Mouse (Mus musculus): ENCODE data around the gene Acot12. TPM values are rescaled to one million over a fixed set of nuclear protein-coding genes. Genes with fewer than 3 reads are reported as not detected.
A peak's percentile ranks its signal among the peaks of the same experiment; 100 is the strongest.

Gene Acot12
- not detected in 2 replicates for total RNA-seq (2015; ENCODE audit: low replicate concordance)
- not detected in 2 replicates for total RNA-seq (2017; ENCODE audit: low replicate concordance)

DNA sequence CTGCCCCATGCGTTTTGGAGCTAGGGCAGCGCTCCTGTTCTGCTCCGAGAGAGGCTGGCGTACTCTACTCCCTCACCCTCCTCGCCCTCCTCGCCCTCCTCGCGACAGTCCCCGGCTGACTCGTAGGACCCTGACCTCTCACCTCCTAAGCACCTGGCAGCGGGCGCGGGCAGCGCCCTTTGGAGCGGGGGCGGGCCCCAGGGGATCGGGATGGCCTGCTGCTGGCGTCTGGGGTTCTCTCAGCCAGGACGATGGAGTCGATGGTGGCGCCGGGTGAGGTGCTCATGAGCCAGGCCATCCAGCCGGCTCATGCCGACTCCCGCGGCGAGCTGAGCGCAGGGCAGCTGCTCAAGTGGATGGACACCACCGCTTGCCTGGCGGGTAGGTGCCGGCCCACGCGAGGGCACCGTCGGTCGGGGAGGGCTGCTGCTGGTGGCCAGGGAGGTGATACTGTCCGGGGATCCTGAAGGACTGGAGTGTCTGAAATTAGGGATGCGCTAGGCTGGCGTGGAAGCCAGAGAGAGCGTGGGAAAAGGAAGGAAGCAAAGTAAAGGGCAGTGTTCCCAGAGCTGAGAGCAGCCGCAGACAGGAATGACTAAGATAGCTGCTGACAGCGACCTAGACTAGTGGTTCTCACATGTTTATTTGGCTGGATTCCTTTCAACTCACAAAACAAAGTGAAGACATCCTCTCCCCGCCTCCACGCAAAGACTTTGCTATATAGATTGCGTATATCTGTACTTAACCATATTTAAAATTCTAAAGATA, at the start of gene Acot12:
TSS of gene Acot12 (plus strand) at position 233 of the 768 bp plus-strand sequence.
- no peak for ATAC-seq (replicated peaks; ENCODE audit: low FRiP score, poor library complexity, severe bottlenecking)

DNA sequence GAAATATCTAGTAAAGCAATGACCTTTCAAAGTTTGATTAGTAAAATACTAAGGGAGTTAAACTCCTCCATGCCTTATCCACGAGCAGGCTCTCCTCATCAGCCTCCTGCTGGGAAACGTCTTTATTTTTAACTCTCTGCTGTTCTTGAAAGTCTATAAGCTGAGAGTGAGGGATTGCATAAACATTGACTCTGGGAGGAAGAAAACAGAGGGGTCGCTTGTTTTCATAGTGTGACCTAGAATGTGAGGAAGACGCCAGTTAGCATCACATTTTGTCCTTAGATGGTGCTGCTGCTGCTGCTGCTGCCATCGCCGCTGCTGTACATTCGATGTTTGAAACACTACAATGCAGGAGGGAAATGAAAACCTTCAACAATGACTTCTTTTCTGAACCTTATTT, 47.7 kb upstream of the Acot12 start:
- ATAC-seq (replicated peaks; ENCODE audit: low FRiP score, poor library complexity, severe bottlenecking) = no peak

DNA sequence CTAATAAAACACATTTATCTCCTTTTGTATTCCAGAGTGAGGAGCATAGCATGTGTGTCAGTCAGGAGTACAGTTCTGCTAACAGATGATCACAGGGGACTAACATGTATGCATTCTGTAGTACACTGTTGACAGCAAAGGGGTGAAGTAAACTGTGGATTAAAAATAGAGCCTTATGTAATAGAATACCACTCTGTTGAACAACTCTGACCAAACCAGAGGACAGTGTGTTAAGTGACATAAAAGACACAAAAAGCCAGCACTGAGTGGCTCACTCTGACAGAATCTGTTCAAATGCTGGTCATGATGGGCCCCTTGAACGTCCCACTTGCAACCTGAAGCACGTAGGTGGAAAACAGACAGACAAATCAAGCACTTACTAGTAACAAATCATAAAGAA, 45.9 kb upstream of the Acot12 start:
- ATAC-seq (replicated peaks; ENCODE audit: low FRiP score, poor library complexity, severe bottlenecking) = no peak

DNA sequence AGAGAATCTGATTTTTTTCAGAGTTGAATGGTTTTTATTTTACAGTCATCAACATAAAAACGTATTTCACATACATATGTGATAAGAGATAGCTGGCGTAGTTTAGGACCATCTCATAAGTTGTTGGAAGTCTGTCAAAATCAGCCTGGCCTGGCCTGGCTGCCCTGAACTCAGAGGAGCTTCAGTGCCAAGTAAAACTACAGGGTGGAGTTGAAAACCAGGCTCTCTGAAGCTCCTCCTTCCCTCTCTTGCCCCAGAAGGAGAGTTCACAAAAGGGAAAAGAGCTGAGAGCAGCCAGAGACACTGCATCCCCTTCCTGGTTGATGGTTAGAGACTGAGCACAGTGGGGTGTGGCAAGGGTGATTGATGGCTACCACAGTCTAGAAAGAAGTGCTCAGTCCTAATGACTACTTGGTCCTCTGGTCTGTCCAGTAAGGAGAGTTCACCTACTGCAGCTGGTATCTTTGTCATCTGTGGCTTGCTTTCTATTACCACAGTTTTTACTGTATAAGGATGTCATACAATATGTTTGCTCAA, 45.1 kb upstream of the Acot12 start:
- no peak for ATAC-seq (replicated peaks; ENCODE audit: low FRiP score, poor library complexity, severe bottlenecking)

DNA sequence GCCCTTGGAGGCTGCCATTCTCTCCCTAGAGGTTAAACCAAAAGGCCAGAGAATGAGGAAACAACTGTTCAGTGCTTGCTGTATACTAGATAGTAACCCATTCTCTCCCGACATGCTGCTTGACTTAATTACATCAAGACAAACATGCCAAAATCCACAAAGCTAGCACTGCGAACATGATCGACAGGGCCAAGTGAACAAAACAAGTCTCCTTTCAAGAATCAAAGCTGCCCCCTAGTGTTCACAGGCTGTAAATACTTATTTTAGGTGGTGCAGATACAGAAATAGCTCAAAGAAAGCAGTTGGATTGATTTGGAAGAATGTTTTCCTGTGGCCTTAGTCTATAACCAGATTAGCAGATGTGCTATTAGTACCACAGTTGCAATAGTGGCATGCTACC, 44.3 kb upstream of the Acot12 start:
- ATAC-seq (replicated peaks; ENCODE audit: low FRiP score, poor library complexity, severe bottlenecking) = 0 out of 2 replicates have a peak, but pooled peaks have one; percentile 52

DNA sequence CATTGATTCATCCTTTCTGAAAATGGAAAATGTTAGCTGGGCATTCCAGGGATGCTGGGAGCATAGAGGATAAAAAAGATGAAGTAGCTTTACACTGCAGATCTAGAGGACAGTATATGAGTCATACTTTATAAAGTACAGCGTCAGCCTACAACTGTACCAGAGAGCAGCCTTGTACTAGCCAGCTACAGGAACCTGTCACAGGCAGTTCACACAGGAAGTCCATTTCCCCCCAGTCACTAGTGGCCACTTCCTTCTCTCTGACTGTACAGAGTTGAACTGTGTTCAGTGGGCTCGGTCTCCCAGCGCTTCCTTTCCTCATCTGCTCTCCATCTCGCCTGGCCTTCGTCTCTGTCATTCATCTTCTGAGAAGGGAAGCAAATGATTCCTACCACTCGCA, 39.0 kb upstream of the Acot12 start:
- ATAC-seq (replicated peaks; ENCODE audit: low FRiP score, poor library complexity, severe bottlenecking) = no peak

DNA sequence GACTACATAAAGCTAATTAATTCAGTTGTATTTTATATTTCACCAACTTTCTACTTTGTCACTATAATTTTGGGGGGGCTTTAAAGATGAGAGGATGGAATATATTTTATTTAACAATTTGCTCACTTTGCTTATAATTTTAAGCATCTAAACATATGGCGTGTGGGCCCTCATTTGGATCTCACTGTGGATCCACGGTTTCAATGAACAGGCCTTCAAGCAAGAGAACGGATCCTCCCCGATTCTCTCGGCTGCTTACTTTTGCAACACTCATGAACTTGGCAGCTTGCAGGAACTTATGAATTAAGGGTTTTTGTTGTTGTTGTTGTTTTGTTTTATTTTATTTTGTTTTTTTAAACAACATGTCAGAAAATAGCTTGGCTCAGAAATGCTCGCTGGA, 21.8 kb upstream of the Acot12 start:
- ATAC-seq (replicated peaks; ENCODE audit: low FRiP score, poor library complexity, severe bottlenecking) = no peak

DNA sequence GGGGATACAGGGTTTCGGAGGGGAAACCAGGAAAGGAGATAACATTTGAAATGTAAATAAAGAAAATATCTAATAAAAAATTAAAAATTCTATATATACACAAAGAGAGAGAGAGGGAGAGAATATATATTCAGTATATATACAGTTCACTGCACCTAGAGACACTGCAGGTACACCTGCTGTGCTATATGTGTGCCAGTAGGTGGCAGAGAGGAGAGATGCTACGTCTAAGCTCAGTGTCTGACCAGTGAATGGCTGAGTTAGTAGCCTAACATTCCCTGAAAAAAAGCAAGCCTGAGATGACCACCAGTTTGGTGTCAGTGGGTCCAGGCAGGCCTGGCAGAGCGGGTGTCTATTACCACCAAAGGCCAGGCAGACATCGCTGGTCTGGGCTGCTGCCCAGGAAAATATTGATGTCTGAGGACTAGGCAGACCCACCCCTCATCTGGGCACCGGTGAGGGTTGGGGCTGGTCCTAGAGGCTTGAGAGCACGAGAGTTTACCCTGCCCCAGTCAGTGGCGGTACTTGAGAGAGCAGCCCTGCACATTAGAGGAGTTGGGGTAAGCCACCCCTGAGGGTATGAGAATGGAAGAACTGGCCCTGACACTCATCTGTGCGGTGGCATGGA, 18.1 kb upstream of the Acot12 start:
- no peak for ATAC-seq (replicated peaks; ENCODE audit: low FRiP score, poor library complexity, severe bottlenecking)

DNA sequence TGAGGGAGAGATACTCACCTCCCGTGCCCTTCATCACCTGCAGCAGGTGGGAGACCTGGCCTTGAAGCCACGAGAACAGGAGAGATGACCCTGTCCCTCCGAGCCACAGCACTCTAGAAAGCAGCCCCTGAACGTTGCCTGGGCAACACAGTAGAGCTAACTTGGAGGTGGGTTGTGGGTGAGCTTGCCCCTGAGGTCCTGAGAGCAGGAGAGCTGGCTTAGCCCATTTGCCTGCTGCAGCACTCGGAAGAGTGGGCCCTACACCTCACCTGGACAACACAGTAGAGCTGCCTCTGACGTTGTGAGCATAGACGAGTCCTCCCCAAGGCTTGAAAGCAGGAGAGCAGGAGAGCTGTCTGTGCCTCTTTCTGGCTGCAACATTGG, 17.6 kb upstream of the Acot12 start:
- no peak for ATAC-seq (replicated peaks; ENCODE audit: low FRiP score, poor library complexity, severe bottlenecking)

DNA sequence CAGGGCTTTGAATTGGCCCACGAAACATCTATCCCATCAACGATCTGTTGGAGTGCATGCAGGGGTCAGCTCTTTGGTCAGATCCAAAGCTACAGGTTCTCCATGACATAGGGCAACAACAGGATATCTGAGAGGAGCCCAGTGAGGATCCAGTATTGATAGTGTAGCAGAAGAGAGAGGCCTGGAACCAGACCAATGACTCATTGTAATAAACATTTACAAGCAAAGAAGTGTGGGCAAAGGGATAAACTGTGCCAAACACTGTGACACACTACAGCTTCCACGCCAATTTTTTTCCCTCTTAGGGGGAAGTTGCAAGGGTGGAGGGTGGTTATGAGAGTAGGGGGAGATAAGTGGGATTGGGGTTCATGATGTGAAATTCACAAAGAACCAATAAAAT, 17.1 kb upstream of the Acot12 start:
- no peak for ATAC-seq (replicated peaks; ENCODE audit: low FRiP score, poor library complexity, severe bottlenecking)

DNA sequence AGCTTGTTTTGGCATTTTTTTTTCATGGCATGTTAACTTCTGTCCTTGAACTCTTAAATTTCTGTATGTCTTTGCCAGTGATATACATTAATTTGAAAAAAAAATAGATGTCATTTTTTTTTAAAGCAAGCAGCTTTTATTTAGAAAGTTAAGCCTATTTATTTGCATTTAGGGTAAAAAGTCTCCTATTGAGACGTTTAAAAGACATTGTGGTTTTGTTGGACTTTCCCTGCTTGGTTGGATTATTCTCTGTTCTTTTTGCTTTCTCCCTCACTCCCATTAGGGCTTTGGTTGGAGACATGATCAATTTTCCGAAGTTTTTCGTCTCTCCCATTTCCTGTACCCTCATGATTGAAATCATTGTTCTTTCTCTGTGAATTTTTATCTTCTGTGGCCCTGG, 16.2 kb upstream of the Acot12 start:
- ATAC-seq (replicated peaks; ENCODE audit: low FRiP score, poor library complexity, severe bottlenecking) = no peak

DNA sequence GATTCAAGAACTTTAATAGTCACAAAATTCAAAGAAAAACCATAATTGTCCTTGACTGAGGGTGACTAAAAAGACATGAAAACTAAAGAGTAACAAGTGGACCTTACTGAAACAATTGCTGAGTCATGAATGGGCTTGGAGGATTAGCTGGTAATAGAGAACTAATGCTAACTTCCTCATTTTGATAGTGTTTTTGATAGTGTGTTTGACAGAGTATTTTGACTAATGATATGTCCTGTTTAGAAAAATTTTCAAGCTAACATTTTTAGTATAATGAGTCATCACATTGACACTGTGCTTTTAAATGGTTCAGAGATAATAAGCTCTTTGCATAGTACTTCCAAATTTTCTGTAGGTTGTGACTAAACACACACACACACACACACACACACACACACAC, 13.4 kb upstream of the Acot12 start:
- ATAC-seq (replicated peaks; ENCODE audit: low FRiP score, poor library complexity, severe bottlenecking) = no peak

DNA sequence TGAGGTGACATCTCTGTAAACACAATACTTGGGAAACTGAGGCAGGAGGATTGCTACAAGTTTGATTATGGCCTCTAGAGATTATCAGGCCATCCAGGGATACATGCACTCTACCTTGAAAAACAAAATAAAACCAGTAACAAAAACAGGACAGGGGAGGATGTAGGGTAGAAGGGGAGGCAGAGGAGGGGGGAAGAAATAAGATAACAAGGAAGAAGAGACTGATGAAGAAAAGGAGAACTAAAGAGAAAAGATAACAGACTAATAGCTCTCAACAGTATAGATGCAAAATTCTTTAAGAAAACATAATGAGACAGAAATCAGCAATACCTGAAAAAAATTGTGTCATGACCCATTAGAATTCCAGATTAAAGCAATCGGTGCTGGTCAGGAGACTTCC, 4.1 kb upstream of the Acot12 start:
- ATAC-seq (replicated peaks; ENCODE audit: low FRiP score, poor library complexity, severe bottlenecking) = no peak

DNA sequence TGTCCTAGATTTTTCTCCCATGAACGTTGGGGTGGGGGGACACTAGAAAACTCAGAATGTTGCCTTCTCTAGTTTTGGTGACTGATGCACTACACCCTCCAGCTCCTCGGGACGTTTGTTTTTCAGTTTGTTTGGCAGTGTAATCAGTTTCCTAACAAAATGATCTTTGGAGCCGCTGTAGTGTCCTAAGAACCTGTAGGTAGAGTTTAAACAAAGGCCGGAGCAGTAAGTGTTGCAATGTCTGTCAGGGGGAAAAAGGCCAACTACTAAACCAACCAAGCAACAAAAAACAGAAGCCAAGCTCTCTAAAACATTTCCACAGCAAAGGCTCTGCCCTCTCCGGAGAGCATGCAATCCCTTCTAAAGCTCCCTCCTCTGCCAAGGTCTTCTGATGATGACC, 461 bp upstream of the Acot12 start:
- ATAC-seq (replicated peaks; ENCODE audit: low FRiP score, poor library complexity, severe bottlenecking) = no peak

DNA sequence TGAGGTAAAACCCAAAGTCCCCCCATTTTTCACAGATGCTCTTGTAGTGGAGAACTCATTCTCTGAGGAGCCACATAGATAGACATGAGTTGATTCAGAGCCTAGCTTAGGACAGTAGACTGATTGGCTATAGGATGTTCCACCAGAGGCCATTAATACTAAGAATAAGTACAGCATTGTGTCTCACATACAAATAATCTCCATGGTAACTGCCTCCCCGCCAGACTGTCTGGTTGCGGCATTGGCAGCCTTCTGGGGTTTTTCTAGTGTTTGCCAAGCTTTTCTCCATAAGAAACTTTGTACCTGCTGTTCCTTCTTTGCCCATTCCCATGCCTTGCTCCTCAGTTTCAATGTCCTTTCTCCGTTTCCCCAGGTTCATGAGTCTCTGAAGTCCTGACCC, 1.9 kb downstream of the Acot12 start:
- ATAC-seq (replicated peaks; ENCODE audit: low FRiP score, poor library complexity, severe bottlenecking) = no peak

DNA sequence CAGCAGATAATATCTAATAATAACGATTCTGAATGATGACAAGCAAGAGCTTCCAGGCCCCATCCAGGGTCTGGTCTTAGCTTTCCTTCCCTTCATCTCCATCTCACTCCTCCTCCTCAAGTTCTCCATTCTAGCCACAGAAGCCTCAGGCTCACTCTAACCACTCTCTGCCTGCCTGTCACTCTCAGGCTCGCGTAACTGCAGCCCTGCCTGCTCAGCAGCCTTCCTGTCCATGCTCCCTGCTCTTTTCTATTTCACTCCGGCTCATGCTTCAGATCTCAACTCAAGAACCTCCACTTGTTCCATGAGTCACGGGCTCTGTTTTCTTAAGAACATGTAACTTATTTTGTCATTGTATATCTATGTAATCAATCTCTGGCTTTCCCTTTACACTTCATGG, 5.2 kb downstream of the Acot12 start:
- no peak for ATAC-seq (replicated peaks; ENCODE audit: low FRiP score, poor library complexity, severe bottlenecking)

DNA sequence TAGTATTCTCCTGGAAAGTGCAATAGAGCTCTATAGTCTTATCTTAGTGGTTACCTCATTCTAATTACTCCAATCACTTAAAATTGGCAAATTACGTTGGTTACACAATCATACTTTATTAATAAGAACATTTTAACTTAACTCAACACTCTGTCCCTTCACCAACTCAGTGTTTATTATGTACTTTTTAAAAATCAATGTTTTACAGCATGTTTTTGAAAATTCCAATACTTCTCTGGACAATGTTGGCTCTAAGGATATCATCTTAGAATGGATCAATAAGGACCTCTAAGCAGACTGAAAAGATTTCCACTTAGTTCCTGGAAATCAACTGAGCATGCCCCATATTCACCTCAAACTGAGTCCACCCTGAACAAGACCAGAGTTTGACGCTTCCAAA, 7.1 kb downstream of the Acot12 start:
- ATAC-seq (replicated peaks; ENCODE audit: low FRiP score, poor library complexity, severe bottlenecking) = no peak

DNA sequence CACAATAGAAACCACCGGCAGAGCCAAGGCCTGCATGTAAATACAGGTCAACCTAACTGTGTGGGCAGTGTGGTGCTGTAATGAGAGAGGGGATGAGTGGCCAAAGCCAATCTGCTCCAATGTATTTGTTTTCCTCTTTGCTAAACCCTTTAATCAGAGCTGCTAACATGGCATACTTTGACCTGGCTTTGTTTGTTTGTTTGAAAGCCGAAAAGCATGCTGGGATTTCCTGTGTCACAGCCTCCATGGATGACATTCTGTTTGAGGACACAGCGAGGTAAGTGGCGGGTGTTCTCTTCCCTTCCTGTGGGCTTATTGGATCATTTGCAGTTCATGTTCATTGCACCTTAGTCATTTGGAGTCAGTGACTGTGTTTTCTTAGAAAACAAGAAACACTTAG, 8.7 kb downstream of the Acot12 start:
- ATAC-seq (replicated peaks; ENCODE audit: low FRiP score, poor library complexity, severe bottlenecking) = no peak

DNA sequence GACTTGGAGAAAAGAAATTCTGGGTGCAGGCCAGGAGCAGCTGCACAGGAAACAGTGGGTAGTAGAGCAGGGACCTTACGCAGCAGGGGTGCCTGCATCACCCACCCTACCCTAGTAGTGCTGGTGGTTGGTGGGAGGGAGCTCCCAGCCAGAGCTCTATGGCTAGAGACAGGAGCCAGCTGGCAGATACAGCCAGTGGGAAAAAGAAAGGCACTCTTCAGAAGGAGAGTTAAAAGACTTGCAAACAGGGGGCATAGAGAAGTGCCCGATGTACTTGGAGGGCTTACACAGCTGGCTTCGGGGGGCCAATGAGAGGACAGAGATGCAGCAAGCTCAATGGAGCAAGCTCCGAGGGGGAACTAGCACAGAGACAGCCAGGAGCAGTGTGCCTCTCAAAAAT, 12.4 kb downstream of the Acot12 start:
- no peak for ATAC-seq (replicated peaks; ENCODE audit: low FRiP score, poor library complexity, severe bottlenecking)

DNA sequence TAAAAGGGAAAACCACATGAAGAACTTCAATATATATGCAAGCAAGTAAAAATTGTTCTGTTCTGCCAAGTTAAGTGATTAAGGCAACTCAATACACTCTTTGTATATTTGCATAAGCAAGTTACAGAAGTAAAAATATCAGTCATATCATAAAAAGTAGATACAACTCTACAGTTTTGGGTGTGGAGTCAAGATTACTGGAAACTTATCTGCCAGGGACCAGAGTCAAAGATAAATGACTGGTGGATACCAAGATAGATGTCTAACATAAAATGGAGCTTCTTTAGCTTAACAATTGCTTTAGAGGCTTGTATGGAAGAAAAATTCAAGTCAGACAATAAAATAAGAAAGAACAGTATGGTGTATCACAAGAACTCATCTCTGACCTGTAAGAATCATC, 13.4 kb downstream of the Acot12 start:
- no peak for ATAC-seq (replicated peaks; ENCODE audit: low FRiP score, poor library complexity, severe bottlenecking)

DNA sequence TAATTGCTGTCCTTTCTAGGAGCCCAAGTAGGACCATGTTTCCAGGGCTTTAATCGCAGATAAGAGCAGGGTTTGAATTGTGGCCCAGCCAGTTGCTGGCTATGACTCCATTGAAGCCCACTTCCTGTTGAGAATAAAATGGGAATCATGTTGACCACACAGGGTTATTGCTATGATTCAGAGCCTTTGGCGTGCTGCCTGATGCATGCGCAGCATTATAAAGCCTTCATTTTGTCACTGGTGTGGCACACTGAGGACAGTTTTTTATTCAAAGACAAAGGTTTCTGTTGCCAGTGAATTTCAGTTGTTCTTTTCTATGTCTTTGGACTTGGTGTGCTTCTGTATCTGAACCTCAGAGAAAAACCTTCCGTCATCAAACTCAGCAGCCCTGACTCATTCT, 14.9 kb downstream of the Acot12 start:
- no peak for ATAC-seq (replicated peaks; ENCODE audit: low FRiP score, poor library complexity, severe bottlenecking)
